Mouse (Mus musculus): ENCODE data around the gene Chrd.

Chrd gene

GRCm38 (mm10) chr16:20710810-20711209, 22.1 kb upstream of the Chrd start:
- in situ Hi-C loops (cut with MboI), result no loop called here

GRCm38 (mm10) chr16:20712190-20712589, 20.7 kb upstream of the Chrd start:
- in situ Hi-C loops (cut with MboI), result no loop called here

- in situ Hi-C loops (cut with MboI), result no loop called here
Observed at GRCm38 (mm10) chr16:20712889-20713288, 20.0 kb upstream of the Chrd start.

DNA sequence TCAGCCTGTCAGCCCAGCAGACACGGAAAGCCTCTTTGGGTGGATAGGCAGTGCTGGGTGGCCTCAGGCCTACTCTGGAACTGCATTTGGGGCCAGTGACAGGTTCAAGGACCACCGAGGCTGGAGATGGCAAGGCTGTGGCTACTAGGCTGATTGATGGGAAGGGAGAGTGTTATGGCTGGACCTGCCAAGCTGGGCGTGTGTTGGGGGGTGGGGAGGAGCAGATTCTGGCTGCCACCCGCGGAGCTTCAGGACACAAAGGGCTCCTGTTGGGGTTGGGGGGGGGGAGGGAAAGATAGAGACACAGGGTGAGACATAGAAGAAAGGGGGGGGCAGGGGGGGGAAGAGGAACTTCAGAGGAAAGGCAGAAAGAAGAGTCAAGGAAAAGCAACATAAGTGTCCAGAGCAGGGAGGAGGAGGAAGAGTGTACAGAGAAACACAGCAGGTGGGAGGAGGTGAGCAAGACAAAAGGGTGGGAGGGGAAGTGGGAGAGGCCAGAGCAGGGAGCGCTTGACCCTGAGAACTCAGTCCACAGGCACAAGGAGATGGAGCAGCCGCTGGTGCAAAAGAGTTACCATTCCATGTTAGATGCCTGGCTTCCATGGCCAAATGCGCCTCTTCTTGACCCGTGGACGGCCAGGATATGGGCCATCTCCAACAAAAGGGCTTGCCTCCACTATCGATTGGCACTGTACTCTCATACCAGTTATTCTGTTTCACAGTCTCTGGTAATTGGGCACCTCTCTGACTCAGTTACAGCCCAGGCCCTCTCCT, 18.4 kb upstream of the Chrd start:
- in situ Hi-C loops (cut with MboI), result no loop called here

DNA sequence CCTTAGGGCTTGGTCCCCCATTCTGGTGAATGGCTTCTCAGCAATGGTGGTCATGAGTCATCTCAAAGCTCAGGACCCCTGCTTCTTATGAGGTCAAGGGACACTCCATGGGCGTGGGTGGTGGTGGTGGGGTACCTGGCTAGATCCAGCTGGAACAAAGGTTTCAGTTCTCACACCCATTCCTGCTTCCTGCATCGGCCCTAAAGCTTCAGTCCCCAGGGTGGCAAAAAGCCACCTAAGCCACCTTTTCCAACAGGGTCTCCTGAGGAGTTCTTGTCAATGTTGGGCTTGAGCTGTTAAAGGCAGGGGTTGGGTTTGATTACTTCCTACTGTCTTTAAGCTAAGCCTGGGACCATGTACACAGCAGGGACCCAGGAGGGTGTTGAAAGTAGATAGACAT, 17.8 kb upstream of the Chrd start:
- in situ Hi-C loops (cut with MboI), result no loop called here

DNA sequence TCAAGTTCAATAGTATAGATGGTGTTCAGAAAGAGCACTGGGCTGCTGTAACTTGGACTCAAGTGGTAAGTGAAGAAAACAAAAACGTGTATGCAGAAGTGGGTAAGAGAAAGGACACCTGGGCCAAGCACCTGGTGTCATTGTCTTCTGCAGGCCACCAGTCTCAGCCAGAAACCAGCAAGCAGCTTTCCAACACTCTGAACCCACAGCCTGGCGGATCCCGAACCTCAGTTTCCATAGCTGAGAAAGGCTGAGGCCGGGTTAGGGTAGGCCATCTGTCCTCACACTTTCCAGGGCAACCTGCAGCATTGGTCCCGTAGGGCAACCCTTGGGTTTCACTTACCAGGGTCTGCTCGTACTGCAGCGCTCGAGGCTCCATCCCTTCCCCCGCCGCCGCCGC, 17.4 kb upstream of the Chrd start:
- in situ Hi-C loops (cut with MboI), result no loop called here

GRCm38 (mm10) chr16:20715976-20716840, 16.7 kb upstream of the Chrd start:
- in situ Hi-C loops (cut with MboI), result no loop called here

- in situ Hi-C loops (cut with MboI), result no loop called here
Observed at GRCm38 (mm10) chr16:20716841-20717180, 16.1 kb upstream of the Chrd start.

DNA sequence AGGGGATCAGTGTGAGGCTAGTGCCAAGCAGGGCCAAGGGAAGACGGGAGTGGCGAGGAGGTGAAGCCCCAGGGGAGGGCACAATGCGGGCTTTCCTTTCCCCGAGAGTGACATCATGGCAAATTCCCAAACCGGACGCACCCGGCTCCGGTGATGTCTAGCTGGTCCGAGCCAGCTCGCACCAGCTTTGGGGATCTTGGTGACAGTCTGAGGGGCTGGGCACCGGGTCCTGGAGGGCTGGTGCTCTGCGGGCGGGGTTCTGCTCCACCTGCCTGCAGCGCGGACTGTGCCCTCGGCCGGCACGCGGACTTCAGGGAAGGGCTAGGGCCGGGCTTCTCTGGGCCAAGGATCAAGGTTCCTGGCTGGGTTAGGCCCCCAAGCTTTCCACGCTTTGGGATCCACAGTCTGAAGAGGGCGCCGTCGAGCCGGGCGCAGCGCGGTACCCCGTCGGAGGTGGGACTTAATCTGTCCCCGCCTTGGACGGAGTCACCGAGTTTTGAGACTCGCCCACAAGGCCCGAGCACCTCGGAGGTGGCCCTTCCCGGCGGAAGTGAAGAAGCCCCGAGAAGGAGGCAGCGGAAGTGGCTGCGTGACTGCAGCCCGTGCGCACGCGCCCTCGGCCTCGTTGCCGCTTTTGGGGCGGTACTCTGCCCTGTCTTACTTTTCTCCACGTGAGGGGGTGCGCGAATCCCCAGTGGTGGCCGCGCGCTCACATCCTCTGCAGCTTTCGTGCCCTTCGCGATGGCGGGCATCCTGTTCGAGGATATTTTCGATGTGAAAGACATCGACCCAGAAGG, 15.5 kb upstream of the Chrd start, which contains the start of the genes Polr2h and Clcn2:
TSS of gene Polr2h (plus strand) at position 485 of the 797 bp plus-strand sequence.
TSS of gene Clcn2 (minus strand) at position 566 of the 797 bp plus-strand sequence.
- in situ Hi-C loops (cut with MboI), result no loop called here

- in situ Hi-C loops (cut with MboI), result no loop called here
Observed at GRCm38 (mm10) chr16:20717978-20718670, 14.8 kb upstream of the Chrd start.

DNA sequence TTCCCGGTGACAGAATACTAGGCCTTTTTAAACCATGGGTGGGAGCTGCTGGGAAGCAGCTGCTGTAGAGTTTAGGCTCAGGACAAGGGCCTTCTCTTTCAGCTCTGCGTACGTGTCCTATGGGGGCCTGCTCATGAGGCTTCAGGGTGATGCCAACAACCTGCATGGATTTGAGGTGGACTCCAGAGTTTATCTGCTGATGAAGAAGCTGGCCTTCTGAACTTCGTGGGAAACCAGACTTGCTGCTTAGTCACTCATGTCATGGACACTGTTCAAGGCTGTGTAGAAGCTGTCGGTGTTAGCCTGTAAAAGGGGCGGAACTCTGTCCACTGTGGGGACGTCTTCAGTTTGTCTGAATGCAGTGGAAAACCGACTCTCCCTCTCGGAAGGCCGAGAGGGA, 11.1 kb upstream of the Chrd start:
- in situ Hi-C loops (cut with MboI), result no loop called here

- in situ Hi-C loops (cut with MboI), result no loop called here
Observed at GRCm38 (mm10) chr16:20722736-20723135, 10.2 kb upstream of the Chrd start.

DNA sequence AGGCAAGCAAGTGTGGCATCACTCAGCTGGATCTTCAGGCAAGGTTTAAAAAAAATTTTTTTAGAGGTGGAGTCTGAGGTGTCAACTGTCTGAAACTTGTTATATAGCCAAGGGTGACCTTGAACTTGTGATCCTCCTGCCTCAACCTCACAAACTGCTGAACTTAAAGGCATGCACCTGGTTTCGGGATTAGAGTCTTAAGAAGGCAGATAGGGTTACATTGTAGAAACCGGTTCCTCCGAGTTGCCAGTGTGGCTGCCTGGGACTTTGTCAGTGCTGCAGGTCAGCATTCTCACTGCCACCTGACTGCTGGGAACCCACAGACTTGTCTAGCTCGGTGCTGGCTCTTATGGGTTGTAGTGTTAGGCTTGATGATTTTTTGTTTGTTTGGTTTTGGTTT, 9.7 kb upstream of the Chrd start:
- in situ Hi-C loops (cut with MboI), result no loop called here

DNA sequence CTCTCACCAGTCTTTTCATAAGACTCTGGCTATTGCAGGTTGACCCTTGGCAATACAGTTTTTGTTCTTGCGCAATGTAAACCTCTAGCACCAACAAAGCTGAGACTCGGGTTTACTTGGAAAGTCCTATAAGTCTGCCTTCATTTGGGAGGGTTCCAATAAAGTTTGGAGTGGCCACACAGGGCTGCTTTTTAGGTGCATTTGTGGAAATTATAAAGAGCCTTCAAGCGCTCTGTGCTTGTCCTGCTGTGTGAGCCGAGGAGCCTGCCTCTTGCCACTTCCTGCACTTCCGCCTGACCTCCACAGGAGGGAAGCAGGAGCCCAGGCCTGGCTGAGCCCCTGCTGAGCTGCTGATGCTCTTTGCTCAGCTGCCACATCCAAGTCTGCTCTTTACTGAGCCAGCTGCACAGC, 8.6 kb upstream of the Chrd start:
- in situ Hi-C loops (cut with MboI), result no loop called here

- in situ Hi-C loops (cut with MboI), result no loop called here
Observed at GRCm38 (mm10) chr16:20725321-20725720, 7.6 kb upstream of the Chrd start.

DNA sequence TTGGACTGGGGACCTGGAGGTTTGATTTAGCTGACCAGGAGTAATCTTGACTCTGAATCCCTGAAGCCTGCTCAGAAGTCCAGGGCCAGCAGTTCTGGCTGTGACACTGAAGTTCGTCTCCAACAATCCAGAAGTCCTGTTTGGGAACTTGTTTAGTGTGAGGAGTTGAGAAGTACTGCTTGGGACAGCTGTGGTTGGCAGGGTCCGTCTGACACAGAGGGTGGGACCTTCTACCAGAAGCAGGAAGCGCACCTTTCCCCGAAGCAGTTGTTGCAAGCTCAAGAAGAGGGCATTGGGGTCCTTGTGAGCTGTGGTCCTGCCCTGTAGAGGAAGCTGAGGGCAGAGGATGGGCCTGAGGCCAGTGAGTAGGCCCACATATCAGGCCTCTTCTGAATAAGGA, 7.2 kb upstream of the Chrd start:
- in situ Hi-C loops (cut with MboI), result no loop called here

GRCm38 (mm10) chr16:20726384-20726783, 6.5 kb upstream of the Chrd start:
- in situ Hi-C loops (cut with MboI), result no loop called here

DNA sequence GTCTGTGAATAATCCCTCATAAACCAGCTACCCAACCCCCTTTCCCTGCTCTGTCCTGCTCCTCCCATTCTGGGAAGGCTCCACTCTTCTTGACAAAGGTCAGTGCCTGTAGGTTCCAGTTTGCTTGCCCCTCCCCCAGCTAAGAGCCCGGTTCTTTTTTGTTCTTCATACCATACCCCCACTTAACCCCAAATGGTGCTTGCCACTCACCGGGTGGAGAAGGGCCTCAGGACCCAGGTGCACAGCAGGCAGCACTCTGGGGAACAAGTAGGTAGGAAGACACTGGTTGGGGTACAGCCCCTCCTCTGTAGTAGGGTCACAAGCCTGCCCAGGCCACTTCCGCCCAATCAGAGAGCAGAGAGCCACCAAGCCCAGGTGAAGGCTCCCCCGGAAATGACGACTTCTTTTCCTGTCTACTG, 2.6 kb upstream of the Chrd start:
- in situ Hi-C loops (cut with MboI), result no loop called here

- in situ Hi-C loops (cut with MboI), result no loop called here
Observed at GRCm38 (mm10) chr16:20731688-20732087, 1.2 kb upstream of the Chrd start.

- in situ Hi-C loops (cut with MboI), result no loop called here
Observed at GRCm38 (mm10) chr16:20732251-20732924, 539 bp upstream of the Chrd start.

Measured in mature B cell (primary cell).